Mouse (Mus musculus): Measurements from ENCODE around the gene Scfd2. TPM values are rescaled to one million over a fixed set of nuclear protein-coding genes. Genes with fewer than 3 reads are reported as not detected.

Scfd2 gene
- polyA plus RNA-seq, 1 experiment from 2014 or later = 18.4 TPM

GRCm38 (mm10) chr5:74206649-74207048 is 324.9 kb downstream of the Scfd2 start:
- H3K27ac ChIP-seq (replicated peaks; ENCODE audit: low read depth, low read length) = no peak overlapping the region
- DNase-seq = no peak
- no peak overlapping the region for H3K4me3 ChIP-seq (replicated peaks; ENCODE audit: low read depth, low read length)
- H3K4me1 ChIP-seq (ENCODE audit: control insufficient read depth, insufficient read depth, low read length) = no peaks in the 10 kb centered on the region
- no peak overlapping the region for H3K9ac ChIP-seq (replicated peaks; ENCODE audit: low read length)
- H3K27me3 ChIP-seq (ENCODE audit: control insufficient read depth, insufficient read depth, low read length) = no peaks in the 10 kb centered on the region
- 87% methylated on average over 7 of the region's 7 CpGs for WGBS
- H3K4me2 ChIP-seq (ENCODE audit: low read length) = no peak overlapping the region
- ATAC-seq (ENCODE audit: low FRiP score, low TSS enrichment) = no peak
- H3K36me3 ChIP-seq (ENCODE audit: control insufficient read depth, insufficient read depth, low read length) = no peaks in the 10 kb centered on the region
- no peaks in the 10 kb centered on the region; the same call in 1 of the 2 replicates for H3K9me3 ChIP-seq (ENCODE audit: control insufficient read depth, low read length)

GRCm38 (mm10) chr5:74206038-74206437 is 325.5 kb downstream of the Scfd2 start:
- Histone ChIP-seq H3K9ac (replicated peaks; ENCODE audit: low read length) (no peak overlapping the region), H3K36me3 (ENCODE audit: control insufficient read depth, insufficient read depth, low read length) (no peaks in the 10 kb centered on the region), H3K4me1 (ENCODE audit: control insufficient read depth, insufficient read depth, low read length) (no peaks in the 10 kb centered on the region), H3K27me3 (ENCODE audit: control insufficient read depth, insufficient read depth, low read length) (no peaks in the 10 kb centered on the region), H3K4me3 (replicated peaks; ENCODE audit: low read depth, low read length) (no peak overlapping the region), H3K9me3 (ENCODE audit: control insufficient read depth, low read length) (no peaks in the 10 kb centered on the region; the same call in 1 of the 2 replicates), H3K27ac (replicated peaks; ENCODE audit: low read depth, low read length) (no peak overlapping the region), H3K4me2 (ENCODE audit: low read length) (no peak overlapping the region)
- DNase-seq = no peak
- 86% methylated on average over 7 of the region's 7 CpGs for WGBS
- ATAC-seq (ENCODE audit: low FRiP score, low TSS enrichment) = no peak

- Histone ChIP-seq H3K27me3 (ENCODE audit: control insufficient read depth, insufficient read depth, low read length) (no peaks in the 10 kb centered on the region), H3K4me2 (ENCODE audit: low read length) (no peak overlapping the region), H3K9me3 (ENCODE audit: control insufficient read depth, low read length) (no peaks in the 10 kb centered on the region; the same call in 1 of the 2 replicates), H3K27ac (replicated peaks; ENCODE audit: low read depth, low read length) (no peak overlapping the region), H3K9ac (replicated peaks; ENCODE audit: low read length) (no peak overlapping the region), H3K36me3 (ENCODE audit: control insufficient read depth, insufficient read depth, low read length) (no peaks in the 10 kb centered on the region), H3K4me3 (replicated peaks; ENCODE audit: low read depth, low read length) (no peak overlapping the region), H3K4me1 (ENCODE audit: control insufficient read depth, insufficient read depth, low read length) (no peaks in the 10 kb centered on the region)
- ATAC-seq (ENCODE audit: low FRiP score, low TSS enrichment) (no peak), DNase-seq (no peak)
- 42% methylated on average over 8 of the region's 8 CpGs for WGBS
Measured at GRCm38 (mm10) chr5:74205509-74205908, 326.1 kb downstream of the Scfd2 start.

GRCm38 (mm10) chr5:74204465-74204864 is 327.1 kb downstream of the Scfd2 start:
- no peaks in the 10 kb centered on the region for H3K4me1 ChIP-seq (ENCODE audit: control insufficient read depth, insufficient read depth, low read length)
- no peak overlapping the region for H3K9ac ChIP-seq (replicated peaks; ENCODE audit: low read length)
- ATAC-seq (ENCODE audit: low FRiP score, low TSS enrichment) = no peak
- no peak overlapping the region for H3K4me2 ChIP-seq (ENCODE audit: low read length)
- WGBS = 75% methylated on average over 5 of the region's 5 CpGs
- H3K27me3 ChIP-seq (ENCODE audit: control insufficient read depth, insufficient read depth, low read length) = no peaks in the 10 kb centered on the region
- no peaks in the 10 kb centered on the region; the same call in 1 of the 2 replicates for H3K9me3 ChIP-seq (ENCODE audit: control insufficient read depth, low read length)
- DNase-seq = no peak
- no peaks in the 10 kb centered on the region for H3K36me3 ChIP-seq (ENCODE audit: control insufficient read depth, insufficient read depth, low read length)
- no peak overlapping the region for H3K4me3 ChIP-seq (replicated peaks; ENCODE audit: low read depth, low read length)
- H3K27ac ChIP-seq (replicated peaks; ENCODE audit: low read depth, low read length) = no peak overlapping the region

GRCm38 (mm10) chr5:74202515-74202914 is 329.0 kb downstream of the Scfd2 start:
- Histone ChIP-seq H3K4me1 (ENCODE audit: control insufficient read depth, insufficient read depth, low read length) (0 out of 2 replicates have a peak, but pooled peaks cover 2% of the 10 kb centered on the region), H3K9me3 (ENCODE audit: control insufficient read depth, low read length) (no peaks in the 10 kb centered on the region; the same call in 1 of the 2 replicates), H3K4me2 (ENCODE audit: low read length) (no peak overlapping the region), H3K27me3 (ENCODE audit: control insufficient read depth, insufficient read depth, low read length) (no peaks in the 10 kb centered on the region), H3K36me3 (ENCODE audit: control insufficient read depth, insufficient read depth, low read length) (no peaks in the 10 kb centered on the region), H3K9ac (replicated peaks; ENCODE audit: low read length) (no peak overlapping the region), H3K27ac (replicated peaks; ENCODE audit: low read depth, low read length) (no peak overlapping the region), H3K4me3 (replicated peaks; ENCODE audit: low read depth, low read length) (no peak overlapping the region)
- ATAC-seq (ENCODE audit: low FRiP score, low TSS enrichment) = no peak
- no peak for DNase-seq
- WGBS = 87% methylated on average over 4 of the region's 4 CpGs

GRCm38 (mm10) chr5:74201570-74202357 is 329.8 kb downstream of the Scfd2 start:
- no peak overlapping the region for H3K27ac ChIP-seq (replicated peaks; ENCODE audit: low read depth, low read length)
- H3K9ac ChIP-seq (replicated peaks; ENCODE audit: low read length) = no peak overlapping the region
- no peak overlapping the region for H3K4me3 ChIP-seq (replicated peaks; ENCODE audit: low read depth, low read length)
- DNase-seq (no peak), ATAC-seq (ENCODE audit: low FRiP score, low TSS enrichment) (no peak)
- 71% methylated on average over 10 of the region's 10 CpGs for WGBS
- 0 out of 2 replicates have a peak, but pooled peaks cover 2% of the 10 kb centered on the region for H3K4me1 ChIP-seq (ENCODE audit: control insufficient read depth, insufficient read depth, low read length)
- no peaks in the 10 kb centered on the region for H3K36me3 ChIP-seq (ENCODE audit: control insufficient read depth, insufficient read depth, low read length)
- no peaks in the 10 kb centered on the region; the same call in 1 of the 2 replicates for H3K9me3 ChIP-seq (ENCODE audit: control insufficient read depth, low read length)
- H3K4me2 ChIP-seq (ENCODE audit: low read length) = no peak overlapping the region
- no peaks in the 10 kb centered on the region for H3K27me3 ChIP-seq (ENCODE audit: control insufficient read depth, insufficient read depth, low read length)

GRCm38 (mm10) chr5:74200481-74200880 is 331.1 kb downstream of the Scfd2 start:
- DNase-seq (no peak), ATAC-seq (ENCODE audit: low FRiP score, low TSS enrichment) (no peak)
- no peaks in the 10 kb centered on the region for H3K27me3 ChIP-seq (ENCODE audit: control insufficient read depth, insufficient read depth, low read length)
- WGBS = 93% methylated on average over 8 of the region's 8 CpGs
- H3K9ac ChIP-seq (replicated peaks; ENCODE audit: low read length) = no peak overlapping the region
- no peak overlapping the region for H3K4me3 ChIP-seq (replicated peaks; ENCODE audit: low read depth, low read length)
- no peaks in the 10 kb centered on the region for H3K36me3 ChIP-seq (ENCODE audit: control insufficient read depth, insufficient read depth, low read length)
- no peak overlapping the region for H3K4me2 ChIP-seq (ENCODE audit: low read length)
- H3K9me3 ChIP-seq (ENCODE audit: control insufficient read depth, low read length) = no peaks in the 10 kb centered on the region; the same call in 1 of the 2 replicates
- 0 out of 2 replicates have a peak, but pooled peaks cover 2% of the 10 kb centered on the region for H3K4me1 ChIP-seq (ENCODE audit: control insufficient read depth, insufficient read depth, low read length)
- H3K27ac ChIP-seq (replicated peaks; ENCODE audit: low read depth, low read length) = no peak overlapping the region

- no peak for ATAC-seq (ENCODE audit: low FRiP score, low TSS enrichment)
- Histone ChIP-seq H3K4me3 (replicated peaks; ENCODE audit: low read depth, low read length) (no peak overlapping the region), H3K27me3 (ENCODE audit: control insufficient read depth, insufficient read depth, low read length) (peaks cover under 1% of the 10 kb centered on the region; the same call in 1 of the 2 replicates), H3K4me2 (ENCODE audit: low read length) (no peak overlapping the region), H3K9ac (replicated peaks; ENCODE audit: low read length) (no peak overlapping the region), H3K4me1 (ENCODE audit: control insufficient read depth, insufficient read depth, low read length) (peaks cover 4% of the 10 kb centered on the region; the same call in 1 of the 2 replicates), H3K9me3 (ENCODE audit: control insufficient read depth, low read length) (no peaks in the 10 kb centered on the region; the same call in 1 of the 2 replicates), H3K27ac (replicated peaks; ENCODE audit: low read depth, low read length) (no peak overlapping the region), H3K36me3 (ENCODE audit: control insufficient read depth, insufficient read depth, low read length) (no peaks in the 10 kb centered on the region)
- 82% methylated on average over 13 of the region's 13 CpGs for WGBS
- DNase-seq = no peak
Measured at GRCm38 (mm10) chr5:74199793-74200192, 331.8 kb downstream of the Scfd2 start.

GRCm38 (mm10) chr5:74198446-74198845 is 333.1 kb downstream of the Scfd2 start:
- Histone ChIP-seq H3K27ac (replicated peaks; ENCODE audit: low read depth, low read length) (no peak overlapping the region), H3K4me2 (ENCODE audit: low read length) (no peak overlapping the region), H3K27me3 (ENCODE audit: control insufficient read depth, insufficient read depth, low read length) (peaks cover 4% of the 10 kb centered on the region; the same call in 1 of the 2 replicates), H3K9me3 (ENCODE audit: control insufficient read depth, low read length) (no peaks in the 10 kb centered on the region; the same call in 1 of the 2 replicates), H3K4me1 (ENCODE audit: control insufficient read depth, insufficient read depth, low read length) (peaks cover 8% of the 10 kb centered on the region; the same call in 1 of the 2 replicates), H3K9ac (replicated peaks; ENCODE audit: low read length) (no peak overlapping the region), H3K4me3 (replicated peaks; ENCODE audit: low read depth, low read length) (no peak overlapping the region), H3K36me3 (ENCODE audit: control insufficient read depth, insufficient read depth, low read length) (no peaks in the 10 kb centered on the region)
- WGBS = 87% methylated on average over 11 of the region's 11 CpGs
- no peak for ATAC-seq (ENCODE audit: low FRiP score, low TSS enrichment)
- no peak for DNase-seq
